Mouse (Mus musculus) lung, adult 2 months (tissue): ENCODE measurements at regions not wholly inside any gene's neighbourhood (a gene's known extent, or its start where the extent isn't known, plus 50 kb on each side); places are given as distances from the start of the nearest gene placed in this dataset.

Source experiments
- CTCF ChIP-seq: fragments of 200-500 bp; IDR thresholded peaks from 2 replicates; pipeline ENCODE4 v1.5.1; 2011; ENCODE audit warnings: mild to moderate bottlenecking, low read length, control low read depth; ENCODE audit not compliant: insufficient read depth
- POLR2A ChIP-seq: fragments of 200-500 bp; IDR thresholded peaks from 2 replicates; pipeline ENCODE4 v1.6.1; 2011; ENCODE audit warnings: low read depth, mild to moderate bottlenecking, control low read depth, low read length, borderline replicate concordance; ENCODE audit errors: extremely low read depth

DNA sequence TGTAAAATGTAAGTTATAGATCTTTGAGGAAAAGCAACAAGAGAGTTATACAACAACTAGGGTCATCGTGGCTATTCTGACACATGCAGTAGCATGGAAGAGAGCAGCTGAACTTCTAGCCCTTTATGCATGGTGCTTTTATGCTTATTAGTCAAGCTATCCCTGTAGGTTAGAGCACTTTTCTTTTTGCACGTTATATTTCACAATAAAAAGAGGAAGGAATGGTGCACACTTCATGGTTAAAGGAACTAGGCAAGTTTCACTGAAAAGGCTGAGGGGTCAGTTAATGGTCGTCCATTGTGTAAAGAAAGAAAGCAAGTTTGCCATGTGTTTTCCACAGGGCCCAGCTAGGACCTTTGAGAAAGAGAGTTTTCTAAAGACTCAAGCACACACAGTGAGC lies 232.7 kb upstream of the Zfp703 start:
- TF ChIP-seq CTCF (no peak), POLR2A (no peak)
